Mouse (Mus musculus) kidney, adult 9 months (tissue): ENCODE measurements at regions not wholly inside any gene's neighbourhood (a gene's known extent, or its start where the extent isn't known, plus 50 kb on each side); places are given as distances from the start of the nearest gene placed in this dataset.
"Not testable (repeated sequence)": the region's sequence is repeated elsewhere in the genome, so short reads cannot be mapped to it uniquely, and the experiment has no call there.

Source experiments
- DNase-seq: peaks from one replicate; pipeline ENCODE4 v3.0.0; 2022

- DNase-seq = no peak
Measured at GRCm38 (mm10) chr10:66657520-66657919, 438.4 kb upstream of the Jmjd1c start.

GRCm38 (mm10) chr10:66683160-66683559 is 412.8 kb upstream of the Jmjd1c start:
- DNase-seq = no peak

- not testable (repeated sequence) for DNase-seq
Measured at GRCm38 (mm10) chr10:66689196-66689595, 406.7 kb upstream of the Jmjd1c start.

- no peak for DNase-seq
Measured at GRCm38 (mm10) chr10:66694549-66695285, 401.2 kb upstream of the Jmjd1c start.

- not testable (repeated sequence) for DNase-seq
Measured at GRCm38 (mm10) chr10:66714926-66715325, 381.0 kb upstream of the Jmjd1c start.

- peak; percentile 9 for DNase-seq
Measured at GRCm38 (mm10) chr10:66717909-66718308, 378.0 kb upstream of the Jmjd1c start.

GRCm38 (mm10) chr10:66719796-66720195 is 376.1 kb upstream of the Jmjd1c start:
- no peak for DNase-seq

- no peak for DNase-seq
Measured at GRCm38 (mm10) chr10:66733631-66734030, 362.3 kb upstream of the Jmjd1c start.

- no peak for DNase-seq
Measured at GRCm38 (mm10) chr10:66734853-66735252, 361.1 kb upstream of the Jmjd1c start.

GRCm38 (mm10) chr10:66739017-66739416 is 356.9 kb upstream of the Jmjd1c start:
- no peak for DNase-seq

GRCm38 (mm10) chr10:66741819-66742218 is 354.1 kb upstream of the Jmjd1c start:
- peak; percentile 32 for DNase-seq

- DNase-seq = peak; percentile 17
Measured at GRCm38 (mm10) chr10:66743254-66743653, 352.7 kb upstream of the Jmjd1c start.

- no peak for DNase-seq
Measured at GRCm38 (mm10) chr10:66745871-66746270, 350.1 kb upstream of the Jmjd1c start.

- no peak for DNase-seq
Measured at GRCm38 (mm10) chr10:66752237-66752810, 343.6 kb upstream of the Jmjd1c start.

- DNase-seq = no peak
Measured at GRCm38 (mm10) chr10:66756866-66757265, 339.1 kb upstream of the Jmjd1c start.

GRCm38 (mm10) chr10:66770161-66771030 is 325.5 kb upstream of the Jmjd1c start:
- no peak for DNase-seq

- DNase-seq = no peak
Measured at GRCm38 (mm10) chr10:66780335-66781170, 315.4 kb upstream of the Jmjd1c start.

- no peak for DNase-seq
Measured at GRCm38 (mm10) chr10:66781171-66781510, 314.8 kb upstream of the Jmjd1c start.

GRCm38 (mm10) chr10:66782025-66782424 is 313.9 kb upstream of the Jmjd1c start:
- DNase-seq = no peak

- no peak for DNase-seq
Measured at GRCm38 (mm10) chr10:66787812-66788211, 308.1 kb upstream of the Jmjd1c start.

- no peak for DNase-seq
Measured at GRCm38 (mm10) chr10:66796296-66796695, 299.6 kb upstream of the Jmjd1c start.

- DNase-seq = no peak
Measured at GRCm38 (mm10) chr10:66802691-66803090, 293.2 kb upstream of the Jmjd1c start.
